Mouse (Mus musculus): ENCODE measurements around the gene AC192777.2.
"Not testable (repeated sequence)": the region's sequence is repeated elsewhere in the genome, so short reads cannot be mapped to it uniquely, and the experiment has no call there.

Gene AC192777.2

GRCm38 (mm10) chr17:40095150-40095549 is at the start of gene AC192777.2:
AC192777.2 (plus strand) TSS chr17:40095450.
- DNase-seq: not testable (repeated sequence)

GRCm38 (mm10) chr17:40116172-40116571 is 20.9 kb downstream of the AC192777.2 start:
- not testable (repeated sequence) for DNase-seq

GRCm38 (mm10) chr17:40116877-40117276 is 21.6 kb downstream of the AC192777.2 start:
- DNase-seq: not testable (repeated sequence)

All from right cerebral cortex, postnatal 4 days (tissue).